Mouse (Mus musculus): ENCODE data around the gene Ints5. TPM values are rescaled to one million over a fixed set of nuclear protein-coding genes. Genes with fewer than 3 reads are reported as not detected.

The Ints5 gene
- polyA plus RNA-seq, 1 experiment from 2014 or later = 41.0 TPM

DNA sequence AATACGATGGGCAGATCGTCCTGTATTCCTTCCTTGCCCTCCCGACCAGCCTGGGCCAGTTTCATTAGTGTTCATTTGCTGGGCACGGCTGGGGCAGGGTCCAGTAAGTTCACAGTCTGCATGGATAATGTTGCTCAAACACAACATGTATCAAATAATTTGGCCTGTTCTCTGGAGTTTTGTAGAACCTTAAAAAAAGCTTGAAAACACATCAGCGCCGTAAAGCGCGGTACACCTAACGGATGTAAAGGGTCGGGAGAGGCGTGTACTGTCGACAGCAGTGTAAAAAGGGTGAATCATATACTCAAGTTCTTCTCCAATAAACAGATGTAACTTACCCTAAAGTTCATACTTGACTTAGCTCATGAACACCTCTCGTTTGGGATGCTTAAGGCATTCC lies 5.8 kb downstream of the Ints5 start:
- Histone ChIP-seq H3K27me3 (replicated peaks; ENCODE audit: control insufficient read depth, insufficient read depth, low read length) (no peaks in the 10 kb centered on the region), H3K4me1 (replicated peaks; ENCODE audit: control insufficient read depth, insufficient read depth, low read length) (peaks cover 27% of the 10 kb centered on the region), H3K27ac (ENCODE audit: low read length) (peak overlapping the region; percentile 76), H3K36me3 (ENCODE audit: control insufficient read depth, insufficient read depth) (peaks cover 8% of the 10 kb centered on the region), H3K9ac (replicated peaks; ENCODE audit: low read depth, low read length) (peak overlapping the region; percentile 96), H3K4me3 (replicated peaks; ENCODE audit: low read length) (peak overlapping the region; percentile 98), H3K9me3 (ENCODE audit: control insufficient read depth, low read length) (no peaks in the 10 kb centered on the region), H3K4me2 (ENCODE audit: low read length) (peak overlapping the region; percentile 97)
- 11% methylated on average over 13 of the region's 13 CpGs for WGBS
- ATAC-seq = no peak

DNA sequence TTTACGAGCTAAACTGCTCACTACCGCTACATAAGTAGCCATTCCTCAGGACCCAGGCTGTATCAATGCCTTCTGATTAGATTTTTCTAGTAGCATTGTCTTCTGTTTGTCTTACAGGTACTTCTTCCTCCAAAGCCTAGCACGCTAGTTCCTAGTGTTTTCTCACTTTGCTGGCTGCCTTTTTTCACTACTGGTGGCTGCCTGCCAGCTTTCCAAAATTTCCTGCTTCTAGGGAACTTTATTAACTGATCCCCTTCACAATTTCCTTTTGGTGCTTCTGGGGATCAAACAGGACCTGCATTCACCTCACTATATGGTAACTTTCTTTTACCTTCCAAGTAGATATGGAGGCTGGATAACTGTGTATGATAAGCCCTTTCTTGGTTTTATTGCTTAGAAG lies 6.3 kb downstream of the Ints5 start:
- WGBS = 54% methylated on average over 3 of the region's 3 CpGs
- no peak for ATAC-seq

GRCm38 (mm10) chr19:8903412-8903811 lies 10.6 kb downstream of the Ints5 start:
- H3K27ac ChIP-seq (ENCODE audit: low read length) = no peak overlapping the region
- 95% methylated on average over 5 of the region's 5 CpGs for WGBS
- H3K4me1 ChIP-seq (replicated peaks; ENCODE audit: control insufficient read depth, insufficient read depth, low read length) = peaks cover 12% of the 10 kb centered on the region
- no peak overlapping the region for H3K9ac ChIP-seq (replicated peaks; ENCODE audit: low read depth, low read length)
- no peak for ATAC-seq
- no peak overlapping the region for H3K4me2 ChIP-seq (ENCODE audit: low read length)
- no peaks in the 10 kb centered on the region for H3K9me3 ChIP-seq (ENCODE audit: control insufficient read depth, low read length)
- H3K36me3 ChIP-seq (ENCODE audit: control insufficient read depth, insufficient read depth) = peaks cover 45% of the 10 kb centered on the region
- H3K27me3 ChIP-seq (replicated peaks; ENCODE audit: control insufficient read depth, insufficient read depth, low read length) = no peaks in the 10 kb centered on the region
- H3K4me3 ChIP-seq (replicated peaks; ENCODE audit: low read length) = no peak overlapping the region

More for the DNA sequence above, 6.3 kb downstream of the Ints5 start:
- Histone ChIP-seq H3K36me3 (ENCODE audit: control insufficient read depth, insufficient read depth) (peaks cover 11% of the 10 kb centered on the region), H3K27ac (ENCODE audit: low read length) (no peak overlapping the region), H3K4me3 (replicated peaks; ENCODE audit: low read length) (peak overlapping the region; percentile 98), H3K4me2 (ENCODE audit: low read length) (peak overlapping the region; percentile 97), H3K9me3 (ENCODE audit: control insufficient read depth, low read length) (no peaks in the 10 kb centered on the region), H3K27me3 (replicated peaks; ENCODE audit: control insufficient read depth, insufficient read depth, low read length) (no peaks in the 10 kb centered on the region), H3K9ac (replicated peaks; ENCODE audit: low read depth, low read length) (peak overlapping the region; percentile 96; the same call in 1 of the 2 replicates), H3K4me1 (replicated peaks; ENCODE audit: control insufficient read depth, insufficient read depth, low read length) (peaks cover 23% of the 10 kb centered on the region)

- Histone ChIP-seq H3K27ac (ENCODE audit: low read length) (no peak overlapping the region), H3K4me2 (ENCODE audit: low read length) (no peak overlapping the region), H3K4me1 (replicated peaks; ENCODE audit: control insufficient read depth, insufficient read depth, low read length) (no peaks in the 10 kb centered on the region), H3K9ac (replicated peaks; ENCODE audit: low read depth, low read length) (no peak overlapping the region), H3K4me3 (replicated peaks; ENCODE audit: low read length) (no peak overlapping the region), H3K36me3 (ENCODE audit: control insufficient read depth, insufficient read depth) (peaks cover 78% of the 10 kb centered on the region), H3K27me3 (replicated peaks; ENCODE audit: control insufficient read depth, insufficient read depth, low read length) (no peaks in the 10 kb centered on the region), H3K9me3 (ENCODE audit: control insufficient read depth, low read length) (no peaks in the 10 kb centered on the region)
- ATAC-seq = no peak
- WGBS = 86% methylated on average over 6 of the region's 6 CpGs
Observed at GRCm38 (mm10) chr19:8908531-8908930, 15.7 kb downstream of the Ints5 start.

GRCm38 (mm10) chr19:8911810-8912209 lies 19.0 kb downstream of the Ints5 start:
- Histone ChIP-seq H3K4me3 (replicated peaks; ENCODE audit: low read length) (no peak overlapping the region), H3K4me2 (ENCODE audit: low read length) (no peak overlapping the region), H3K27me3 (replicated peaks; ENCODE audit: control insufficient read depth, insufficient read depth, low read length) (no peaks in the 10 kb centered on the region), H3K36me3 (ENCODE audit: control insufficient read depth, insufficient read depth) (peaks cover 84% of the 10 kb centered on the region), H3K4me1 (replicated peaks; ENCODE audit: control insufficient read depth, insufficient read depth, low read length) (no peaks in the 10 kb centered on the region), H3K27ac (ENCODE audit: low read length) (no peak overlapping the region), H3K9ac (replicated peaks; ENCODE audit: low read depth, low read length) (no peak overlapping the region), H3K9me3 (ENCODE audit: control insufficient read depth, low read length) (no peaks in the 10 kb centered on the region)
- no peak for ATAC-seq
- WGBS = 96% methylated on average over 5 of the region's 5 CpGs

- H3K27me3 ChIP-seq (replicated peaks; ENCODE audit: control insufficient read depth, insufficient read depth, low read length) = no peaks in the 10 kb centered on the region
- H3K9me3 ChIP-seq (ENCODE audit: control insufficient read depth, low read length) = no peaks in the 10 kb centered on the region
- no peak for ATAC-seq
- peaks cover 65% of the 10 kb centered on the region for H3K36me3 ChIP-seq (ENCODE audit: control insufficient read depth, insufficient read depth)
- no peak overlapping the region for H3K9ac ChIP-seq (replicated peaks; ENCODE audit: low read depth, low read length)
- no peak overlapping the region for H3K27ac ChIP-seq (ENCODE audit: low read length)
- H3K4me2 ChIP-seq (ENCODE audit: low read length) = no peak overlapping the region
- 98% methylated on average over 3 of the region's 3 CpGs for WGBS
- no peaks in the 10 kb centered on the region for H3K4me1 ChIP-seq (replicated peaks; ENCODE audit: control insufficient read depth, insufficient read depth, low read length)
- H3K4me3 ChIP-seq (replicated peaks; ENCODE audit: low read length) = no peak overlapping the region
Observed at GRCm38 (mm10) chr19:8914212-8914611, 21.4 kb downstream of the Ints5 start.

- no peak for ATAC-seq
- 87% methylated on average over 3 of the region's 3 CpGs for WGBS
Observed at GRCm38 (mm10) chr19:8919000-8919399, 26.2 kb downstream of the Ints5 start.

DNA sequence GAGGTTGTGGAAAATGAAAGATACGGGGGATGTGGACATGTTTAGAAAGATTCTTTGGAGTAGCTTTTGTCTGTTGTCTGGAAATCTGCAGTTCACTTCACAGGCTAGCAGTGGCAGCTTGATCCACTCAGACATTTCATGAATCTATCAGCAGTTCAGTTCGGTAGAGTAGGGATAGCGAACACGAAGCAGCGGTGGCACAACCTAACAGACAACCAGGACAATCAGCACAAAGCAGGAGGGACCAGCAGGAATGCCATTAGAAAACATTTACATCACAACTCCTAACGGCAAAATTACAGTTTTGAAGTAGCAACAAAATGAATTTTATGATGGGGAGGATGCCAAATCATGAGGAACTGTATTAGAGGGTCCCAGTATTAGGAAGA lies 26.9 kb downstream of the Ints5 start:
- Histone ChIP-seq H3K9me3 (ENCODE audit: control insufficient read depth, low read length) (no peaks in the 10 kb centered on the region), H3K4me1 (replicated peaks; ENCODE audit: control insufficient read depth, insufficient read depth, low read length) (peaks cover 17% of the 10 kb centered on the region), H3K9ac (replicated peaks; ENCODE audit: low read depth, low read length) (no peak overlapping the region; the same call in 1 of the 2 replicates), H3K4me2 (ENCODE audit: low read length) (peak overlapping the region; percentile 92), H3K36me3 (ENCODE audit: control insufficient read depth, insufficient read depth) (peaks cover 22% of the 10 kb centered on the region), H3K4me3 (replicated peaks; ENCODE audit: low read length) (peak overlapping the region; percentile 91), H3K27ac (ENCODE audit: low read length) (peak overlapping the region; percentile 63), H3K27me3 (replicated peaks; ENCODE audit: control insufficient read depth, insufficient read depth, low read length) (no peaks in the 10 kb centered on the region)
- no peak for ATAC-seq
- 70% methylated on average over 6 of the region's 6 CpGs for WGBS

More at GRCm38 (mm10) chr19:8919000-8919399, 26.2 kb downstream of the Ints5 start:
- no peak overlapping the region for H3K4me3 ChIP-seq (replicated peaks; ENCODE audit: low read length)
- H3K4me2 ChIP-seq (ENCODE audit: low read length) = no peak overlapping the region
- peaks cover 27% of the 10 kb centered on the region for H3K36me3 ChIP-seq (ENCODE audit: control insufficient read depth, insufficient read depth)
- no peak overlapping the region for H3K27ac ChIP-seq (ENCODE audit: low read length)
- H3K9ac ChIP-seq (replicated peaks; ENCODE audit: low read depth, low read length) = no peak overlapping the region
- no peaks in the 10 kb centered on the region for H3K9me3 ChIP-seq (ENCODE audit: control insufficient read depth, low read length)
- peaks cover 17% of the 10 kb centered on the region for H3K4me1 ChIP-seq (replicated peaks; ENCODE audit: control insufficient read depth, insufficient read depth, low read length)
- H3K27me3 ChIP-seq (replicated peaks; ENCODE audit: control insufficient read depth, insufficient read depth, low read length) = no peaks in the 10 kb centered on the region

DNA sequence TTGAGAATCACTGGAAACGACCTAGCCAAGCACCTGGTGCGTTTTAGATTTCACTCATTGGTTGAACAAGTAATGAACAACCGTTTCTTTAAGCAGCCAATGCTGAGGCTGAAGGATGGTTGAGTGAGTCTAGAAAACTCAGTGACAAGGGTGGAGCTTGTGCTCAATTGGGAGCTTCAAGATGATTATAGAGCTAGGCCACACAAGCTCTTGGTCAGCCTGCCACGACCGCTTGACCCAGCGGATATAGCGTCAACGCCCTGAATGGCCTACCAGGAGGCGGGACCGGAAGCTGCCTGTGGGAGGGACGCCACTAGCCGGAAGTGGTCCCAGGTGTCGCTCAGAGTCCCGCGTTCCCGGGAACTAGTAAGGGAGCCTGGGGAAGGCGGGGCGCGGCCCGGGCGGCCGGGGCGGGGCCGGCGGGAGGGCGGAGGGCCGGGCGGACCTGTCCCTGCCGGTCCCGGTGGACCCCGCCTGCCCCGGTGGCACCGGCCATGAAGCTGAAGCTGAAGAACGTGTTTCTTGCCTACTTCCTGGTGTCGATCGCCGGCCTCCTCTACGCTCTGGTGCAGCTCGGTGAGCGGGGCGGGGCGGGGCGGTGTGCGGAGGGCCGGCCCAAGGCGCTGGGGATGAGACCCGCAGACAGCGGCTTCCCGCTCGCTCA lies 27.4 kb downstream of the Ints5 start, which contains the start of gene B3gat3:
TSS of gene B3gat3 (plus strand) at position 302 of the 664 bp plus-strand sequence.
- WGBS = 2% methylated on average over 48 of the region's 50 CpGs
- H3K27ac ChIP-seq (ENCODE audit: low read length) = peak within 1 kb of the TSS; percentile 63
- peak within 1 kb of the TSS; percentile 91 for H3K4me3 ChIP-seq (replicated peaks; ENCODE audit: low read length)
- peak within 1 kb of the TSS; percentile 92 for H3K4me2 ChIP-seq (ENCODE audit: low read length)
- H3K27me3 ChIP-seq (replicated peaks; ENCODE audit: control insufficient read depth, insufficient read depth, low read length) = no peaks in the 10 kb centered on the region
- H3K4me1 ChIP-seq (replicated peaks; ENCODE audit: control insufficient read depth, insufficient read depth, low read length) = peaks cover 17% of the 10 kb centered on the region
- H3K9ac ChIP-seq (replicated peaks; ENCODE audit: low read depth, low read length) = peak within 1 kb of the TSS; percentile 91
- H3K9me3 ChIP-seq (ENCODE audit: control insufficient read depth, low read length) = no peaks in the 10 kb centered on the region
- peak; percentile 97 for ATAC-seq
- H3K36me3 ChIP-seq (ENCODE audit: control insufficient read depth, insufficient read depth) = peaks cover 18% of the 10 kb centered on the region
